Mouse (Mus musculus) neural tube, embryonic 10.5 days (tissue): Measurements from ENCODE around the gene Eif3k.
"Not testable (repeated sequence)": the region's sequence is repeated elsewhere in the genome, so short reads cannot be mapped to it uniquely, and the experiment has no call there.

Experiments used
- DNase-seq: peaks from one replicate; pipeline ENCODE4 v3.0.0-alpha.2; 2017; ENCODE audit warnings: low spot score; ENCODE audit errors: extremely low spot score

Eif3k gene

GRCm38 (mm10) chr7:28990766-28991273, 9.2 kb upstream of the Eif3k start:
- DNase-seq, result no peak

GRCm38 (mm10) chr7:28985207-28985606, 3.5 kb upstream of the Eif3k start:
- DNase-seq, result no peak

DNA sequence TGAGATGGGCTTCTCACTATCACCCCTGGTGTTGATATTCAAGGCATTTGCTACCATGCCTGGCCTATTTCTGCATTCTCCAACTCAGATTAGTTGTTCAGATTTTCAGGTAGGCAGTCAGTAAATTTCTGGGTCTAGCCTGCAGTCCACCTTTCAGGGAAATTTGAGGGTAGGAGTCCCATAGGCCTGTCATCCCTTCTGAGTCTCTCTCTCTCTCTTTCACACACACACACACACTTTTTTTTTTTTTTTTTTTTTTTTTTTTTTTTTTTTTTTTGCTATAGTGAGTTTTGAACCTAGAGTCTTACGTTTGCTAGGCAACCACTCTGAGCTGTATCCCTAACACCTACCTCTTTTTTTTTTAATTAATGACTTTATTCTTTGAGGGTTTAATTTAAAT, 2.8 kb upstream of the Eif3k start:
- DNase-seq, result no peak

GRCm38 (mm10) chr7:28983849-28984248, 2.2 kb upstream of the Eif3k start:
- DNase-seq, result no peak

GRCm38 (mm10) chr7:28983141-28983564, 1.5 kb upstream of the Eif3k start:
- DNase-seq, result no peak

DNA sequence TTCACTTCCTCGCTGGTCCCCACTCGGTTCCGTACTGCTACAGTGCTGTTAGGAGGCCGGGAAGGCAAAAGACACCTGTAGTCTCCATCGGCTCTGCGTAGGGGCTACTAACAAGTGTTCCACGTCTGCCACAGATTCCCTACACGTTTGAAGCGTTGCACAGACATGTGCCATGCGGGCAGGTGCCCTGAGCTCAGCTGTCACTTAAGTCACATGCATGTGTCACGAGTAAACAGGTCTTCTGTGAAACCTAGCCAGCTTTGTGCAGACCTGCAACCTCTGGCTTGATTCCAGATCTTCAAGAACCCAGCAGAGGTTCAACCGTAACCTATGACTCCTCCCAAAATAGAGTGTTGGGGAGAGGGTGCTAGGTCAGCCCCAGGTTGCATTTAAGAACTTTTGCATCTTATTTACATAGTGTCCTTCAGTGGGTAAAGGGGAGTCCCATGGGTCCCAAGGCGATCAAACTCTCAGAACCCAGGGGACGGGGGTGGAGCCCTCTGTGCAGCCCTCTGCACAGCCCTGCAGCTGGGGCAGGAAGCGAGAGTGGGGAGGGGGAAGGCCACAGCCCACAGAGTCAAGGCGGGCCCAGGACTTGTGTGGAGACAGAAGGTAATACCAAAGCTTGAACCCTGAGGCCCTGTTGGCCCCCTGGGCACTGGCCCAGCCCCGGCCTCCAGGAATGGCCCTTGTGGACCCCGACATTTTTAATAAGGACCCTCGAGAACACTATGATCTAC, 780 bp upstream of the Eif3k start:
- DNase-seq, result no peak

DNA sequence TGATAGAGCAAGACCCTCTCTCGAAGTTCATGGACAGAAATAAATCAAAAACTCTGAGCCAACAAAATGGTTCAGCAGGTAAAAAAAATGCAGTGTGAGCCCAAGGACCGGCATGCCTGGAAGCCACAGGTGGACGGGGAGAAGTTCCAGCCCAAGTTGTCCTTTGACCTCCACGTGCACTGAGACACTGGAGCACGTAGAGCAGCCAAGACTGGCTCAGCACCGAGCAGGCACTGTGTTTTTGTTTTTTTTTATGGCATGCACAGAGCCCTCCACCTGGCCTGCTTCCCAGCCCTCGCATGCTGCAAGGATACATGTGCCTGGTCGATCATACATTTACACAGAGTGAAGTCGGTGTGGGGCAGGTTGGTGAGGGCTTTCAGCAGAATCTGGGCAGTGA, 4.1 kb downstream of the Eif3k start:
- no peak for DNase-seq

DNA sequence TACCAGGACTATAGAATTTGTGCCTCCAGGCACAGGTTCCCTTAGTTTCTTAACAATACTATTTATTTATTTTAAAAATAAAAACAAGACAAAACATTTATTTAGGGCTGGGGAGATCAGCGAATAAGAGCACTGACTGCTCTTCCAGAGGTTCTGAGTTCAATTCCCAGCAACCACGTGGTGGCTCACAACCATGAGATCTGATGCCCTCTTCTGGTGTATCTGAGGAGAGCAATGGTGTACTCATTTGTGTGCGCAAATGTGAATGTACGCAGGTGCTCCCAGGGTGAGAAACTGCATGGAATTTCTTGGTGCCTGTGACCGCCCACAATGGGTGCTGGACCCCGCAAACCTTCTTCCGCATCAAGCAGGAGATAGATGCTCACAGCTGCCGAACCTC, 8.6 kb downstream of the Eif3k start:
- DNase-seq, result no peak

DNA sequence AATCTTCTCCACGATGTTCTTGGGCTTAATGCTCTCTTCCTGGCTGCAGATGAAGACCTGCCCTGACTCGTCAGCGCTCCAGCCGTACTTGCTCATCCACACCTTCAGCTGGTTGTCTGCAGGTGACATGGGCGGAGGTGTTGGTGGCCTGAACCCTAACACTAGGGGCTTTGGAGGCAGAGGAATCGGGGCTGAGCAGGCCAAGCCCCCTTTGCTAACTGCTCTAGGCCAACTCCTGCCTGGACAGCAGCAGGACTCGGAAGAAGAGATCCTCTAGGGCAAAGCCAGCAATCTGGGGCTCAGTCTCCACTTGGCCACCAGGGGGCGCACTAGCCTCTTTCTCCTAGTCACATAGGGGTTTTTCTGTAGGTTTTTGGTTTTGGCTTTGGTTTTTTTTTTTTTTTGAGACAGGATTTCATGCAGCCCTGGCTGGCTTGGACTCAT, 9.1 kb downstream of the Eif3k start:
- DNase-seq, result peak; percentile 83

DNA sequence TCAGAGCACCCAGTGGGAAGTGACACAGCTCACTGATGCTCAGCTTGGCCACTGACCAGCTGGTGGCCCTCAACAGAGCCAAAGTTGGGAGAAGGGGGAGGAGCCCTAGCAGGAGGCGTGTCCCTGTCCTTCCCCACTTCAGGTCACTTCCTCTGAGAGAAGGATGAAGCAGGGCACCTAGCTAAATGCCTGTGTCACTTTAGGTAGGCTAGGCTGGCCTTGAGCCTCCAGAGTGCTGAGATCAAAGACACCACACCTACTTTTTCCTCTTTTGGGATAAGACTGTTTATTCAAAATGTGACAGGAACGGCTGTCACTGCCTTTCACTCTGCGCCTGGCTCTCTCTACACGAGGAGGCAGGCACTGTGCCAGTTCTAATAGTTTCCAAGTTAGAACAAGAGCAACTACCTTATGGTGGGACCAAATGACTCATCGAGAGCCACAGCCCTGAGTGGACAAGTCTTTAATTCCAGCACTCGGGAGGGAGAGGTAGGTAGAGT, 9.8 kb downstream of the Eif3k start:
- no peak for DNase-seq

GRCm38 (mm10) chr7:28971029-28971428, 10.6 kb downstream of the Eif3k start:
- DNase-seq, result no peak

GRCm38 (mm10) chr7:28969672-28970394, 11.8 kb downstream of the Eif3k start:
- DNase-seq, result no peak

GRCm38 (mm10) chr7:28969271-28969670, 12.4 kb downstream of the Eif3k start:
- DNase-seq, result no peak

- not testable (repeated sequence) for DNase-seq
These were observed 13.5 kb downstream of the Eif3k start for GRCm38 (mm10) chr7:28968120-28968519.

GRCm38 (mm10) chr7:28966751-28967505, 14.7 kb downstream of the Eif3k start:
- no peak for DNase-seq

DNA sequence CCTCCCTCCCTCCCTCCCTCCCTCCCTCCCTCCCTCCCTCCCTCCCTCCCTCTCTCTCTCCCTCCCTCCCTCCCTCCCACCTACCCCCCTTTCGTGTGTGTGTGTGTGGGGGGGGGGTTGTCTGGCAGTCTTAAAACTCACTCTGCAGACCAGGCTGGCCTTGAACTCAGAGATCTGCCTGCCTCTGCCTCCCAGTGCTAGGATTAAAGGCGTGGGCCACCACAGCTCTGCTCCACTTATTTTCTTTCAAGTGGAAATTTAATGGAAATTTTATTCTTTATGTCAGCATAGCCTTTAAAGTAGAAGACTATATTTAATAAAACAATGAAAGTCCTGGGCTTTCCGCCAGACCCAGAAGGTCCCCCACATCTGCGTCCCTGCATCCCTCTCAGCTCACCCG, 15.5 kb downstream of the Eif3k start:
- DNase-seq, result no peak

- no peak for DNase-seq
These were observed 16.3 kb downstream of the Eif3k start for GRCm38 (mm10) chr7:28965346-28965840.

GRCm38 (mm10) chr7:28963399-28963923, 18.2 kb downstream of the Eif3k start:
- no peak for DNase-seq

DNA sequence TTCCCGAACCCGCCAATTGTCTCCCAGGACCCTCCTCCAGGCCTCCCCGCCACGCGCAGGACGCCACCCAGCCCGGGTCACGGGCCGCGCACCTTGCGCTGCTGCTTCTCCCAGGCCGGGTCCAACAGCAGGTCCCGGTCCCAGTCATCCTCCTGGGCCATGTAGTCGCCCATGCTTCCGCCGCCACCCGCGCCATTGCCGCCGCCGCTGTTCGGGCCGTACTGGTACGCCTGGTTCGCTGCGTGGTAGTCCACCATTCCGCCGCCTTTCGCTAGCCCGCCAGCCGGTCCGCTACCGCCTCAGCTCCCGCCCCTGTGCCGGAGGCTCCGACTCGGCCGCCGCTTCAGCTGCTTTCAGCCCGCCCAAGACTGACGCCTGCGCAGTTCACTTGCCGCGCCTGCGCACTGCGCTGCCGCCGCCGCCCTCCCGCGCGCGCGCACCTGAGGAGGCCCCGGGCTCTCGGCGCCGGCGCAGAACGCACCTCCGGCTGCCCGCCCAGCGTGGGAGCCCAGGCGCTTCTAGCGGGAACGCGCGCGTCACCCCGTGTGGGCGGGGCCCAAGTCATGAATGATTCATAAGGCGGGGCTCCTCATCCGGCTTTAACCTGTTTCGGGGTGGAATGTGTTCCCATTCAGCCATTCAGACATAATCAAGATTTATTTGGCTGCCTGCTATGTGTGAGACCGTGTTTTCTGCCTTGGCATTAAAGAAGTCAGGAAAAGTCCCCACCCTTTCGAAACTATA, 19.6 kb downstream of the Eif3k start, which contains the start of gene Actn4:
Gene Actn4 (minus strand): TSS at position 414 of the 744 bp plus-strand sequence.
- peak; percentile 98 for DNase-seq

DNA sequence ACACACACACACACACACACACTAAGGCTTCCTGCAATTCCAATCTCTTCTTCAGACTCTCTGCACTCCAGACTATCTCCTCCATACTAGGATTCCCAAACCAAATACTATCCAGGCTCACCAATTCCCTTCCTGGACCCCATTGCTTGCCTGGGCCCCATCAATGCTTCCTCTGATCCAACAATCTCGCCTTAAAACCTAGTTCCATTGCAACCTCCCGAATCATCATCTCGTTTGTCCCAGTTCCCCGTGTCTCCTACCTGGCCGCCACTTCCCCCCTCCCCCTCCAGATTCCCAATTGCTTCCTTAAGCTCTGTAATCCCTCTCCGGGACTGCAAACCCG, 20.1 kb downstream of the Eif3k start:
- DNase-seq, result no peak
